Comparison of ENCODE assay signal across 17 mouse cellular contexts in the genomic region with DNA sequence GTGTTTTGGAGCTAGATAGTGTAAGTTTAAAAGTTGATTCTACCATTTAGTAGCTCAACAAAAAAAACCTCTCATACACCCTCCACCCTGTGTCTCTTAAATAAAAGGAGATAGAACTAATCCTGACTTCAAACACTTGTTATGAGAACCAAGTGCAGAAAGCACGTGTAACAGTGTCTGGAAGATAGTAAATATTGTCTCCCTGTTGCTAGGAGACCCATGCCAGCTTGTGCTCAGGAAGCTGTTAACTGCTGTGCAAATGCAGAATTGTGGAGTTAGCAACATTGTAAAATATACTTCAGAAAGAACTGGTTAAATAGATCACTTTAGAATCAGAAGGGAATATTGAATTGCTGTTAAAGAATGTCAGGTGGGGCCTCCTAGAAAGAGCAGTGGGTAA.
DNase-seq lines count a peak whose midpoint lies in the region; ATAC-seq lines count a peak whose summit lies in the region.
"Had no signal": no experiment of that assay in that cellular context is flagged by ENCODE, and none has a peak within 500 bp of the region (broad histone marks: within the 10 kb centered on the region; RNA-seq: fewer than 3 reads in every experiment).

No protein-coding gene starts in this region.

- no peaks in the 10 kb centered on the region for H3K36me3 ChIP-seq in midbrain, embryonic 16.5 days (ENCODE audit: control insufficient read depth, insufficient read depth, low read length)
- H3K36me3 ChIP-seq in midbrain, embryonic 13.5 days: no peaks in the 10 kb centered on the region
- H3K36me3 ChIP-seq: forebrain, embryonic 10.5 days had no signal

- H3K9me3 ChIP-seq in midbrain, embryonic 16.5 days (replicated peaks; ENCODE audit: control insufficient read depth, low read length, poor library complexity, severe bottlenecking): no peaks in the 10 kb centered on the region
- no peaks in the 10 kb centered on the region for H3K9me3 ChIP-seq in midbrain, embryonic 13.5 days
- H3K9me3 ChIP-seq: forebrain, embryonic 10.5 days had no signal

- H3K4me3 ChIP-seq in midbrain, embryonic 16.5 days (ENCODE audit: low read depth, low read length): no peak overlapping the region
- no peak overlapping the region for H3K4me3 ChIP-seq in midbrain, embryonic 13.5 days (replicated peaks)
- H3K4me3 ChIP-seq: forebrain, embryonic 10.5 days; gastrocnemius, adult 2 months had no signal

- no peaks in the 10 kb centered on the region for H3K4me1 ChIP-seq in midbrain, embryonic 16.5 days (ENCODE audit: control insufficient read depth, insufficient read depth, low read length)
- no peaks in the 10 kb centered on the region for H3K4me1 ChIP-seq in midbrain, embryonic 13.5 days (replicated peaks)
- H3K4me1 ChIP-seq: forebrain, embryonic 10.5 days had no signal

- no peak overlapping the region for H3K9ac ChIP-seq in midbrain, embryonic 16.5 days (ENCODE audit: low read depth, low read length)
- H3K9ac ChIP-seq in midbrain, embryonic 13.5 days (replicated peaks): no peak overlapping the region
- H3K9ac ChIP-seq: liver, embryonic 14.5 days had no signal

- no peak overlapping the region for H3K27ac ChIP-seq in midbrain, embryonic 16.5 days (ENCODE audit: low read length)
- H3K27ac ChIP-seq in midbrain, embryonic 13.5 days: no peak overlapping the region
- H3K27ac ChIP-seq: forebrain, embryonic 10.5 days; gastrocnemius, adult 2 months; liver, embryonic 14.5 days; macrophage had no signal

- 10% methylated on average over 1 of the region's 1 CpGs for WGBS in midbrain, embryonic 16.5 days
- 45% methylated on average over 1 of the region's 1 CpGs for WGBS in midbrain, embryonic 13.5 days
- 6% methylated on average over 1 of the region's 1 CpGs for WGBS in large intestine, adult 2 months

- peak; percentile 14 for DNase-seq in heart, adult 8-10 months (ENCODE audit: low spot score)
- DNase-seq in heart, postnatal 25 days (ENCODE audit: low spot score): no peak
- peak; percentile 29 for DNase-seq in large intestine, adult 2 months (ENCODE audit: low read depth, low spot score)
- DNase-seq in kidney, adult 8-10 months: no peak
- DNase-seq in liver: no peak
- DNase-seq: adrenal gland, postnatal 14 days; cerebellum, adult 9-11 months; gastrocnemius, adult 2 months; heart, adult 11 months; kidney, postnatal 36 days; layer of hippocampus, postnatal 36 days had no signal

- intact Hi-C loops in heart, postnatal 25 days (cut with DNase I): no loop called here

- ATAC-seq in midbrain, embryonic 16.5 days: peak; percentile 75; the same call in 1 of the 2 replicates
- no peak for ATAC-seq in midbrain, embryonic 13.5 days
- peak; percentile 91 for ATAC-seq in activated CD4-positive, CD25-positive, alpha-beta regulatory T cell, adult 4 months

- no peaks in the 10 kb centered on the region for H3K27me3 ChIP-seq in midbrain, embryonic 16.5 days (ENCODE audit: control insufficient read depth, insufficient read depth, low read depth, low read length)
- H3K27me3 ChIP-seq in midbrain, embryonic 13.5 days: no peaks in the 10 kb centered on the region

- H3K4me2 ChIP-seq in midbrain, embryonic 16.5 days (ENCODE audit: low read length): no peak overlapping the region
- no peak overlapping the region for H3K4me2 ChIP-seq in midbrain, embryonic 13.5 days (replicated peaks)

Comparison
In these comparisons a context has a peak if more than half of its experiments do, and no peak if none do; other contexts are left out.
1. DNase-seq: peak in heart, adult 8-10 months (single experiment) and large intestine, adult 2 months (single experiment); none in heart, postnatal 25 days (single experiment), kidney, adult 8-10 months (0 of 2) and liver (single experiment).